Mouse (Mus musculus) MN1 (cell line): ENCODE measurements around the gene Tspan9.

Experiments
- DNase-seq: peaks from one replicate; pipeline ENCODE4 v3.0.0-alpha.2; 2016; ENCODE audit warnings: low spot score

Tspan9 gene

GRCm38 (mm10) chr6:127980381-127981045 is 162.9 kb downstream of the Tspan9 start:
- no peak for DNase-seq

- no peak for DNase-seq
Observed at GRCm38 (mm10) chr6:127979831-127980230, 163.6 kb downstream of the Tspan9 start.

GRCm38 (mm10) chr6:127978941-127979340 is 164.5 kb downstream of the Tspan9 start:
- DNase-seq, result no peak

- no peak for DNase-seq
Observed at GRCm38 (mm10) chr6:127976695-127977094, 166.7 kb downstream of the Tspan9 start.

GRCm38 (mm10) chr6:127974000-127974399 is 169.4 kb downstream of the Tspan9 start:
- DNase-seq, result no peak

- no peak for DNase-seq
Observed at GRCm38 (mm10) chr6:127973553-127973952, 169.8 kb downstream of the Tspan9 start.

GRCm38 (mm10) chr6:127971931-127972330 is 171.5 kb downstream of the Tspan9 start:
- DNase-seq, result no peak

- DNase-seq, result no peak
Observed at GRCm38 (mm10) chr6:127970848-127971247, 172.5 kb downstream of the Tspan9 start.

GRCm38 (mm10) chr6:127970120-127970519 is 173.3 kb downstream of the Tspan9 start:
- peak; percentile 49 for DNase-seq

GRCm38 (mm10) chr6:127969709-127970108 is 173.7 kb downstream of the Tspan9 start:
- no peak for DNase-seq

GRCm38 (mm10) chr6:127965497-127965896 is 177.9 kb downstream of the Tspan9 start:
- no peak for DNase-seq

GRCm38 (mm10) chr6:127960203-127960602 is 183.2 kb downstream of the Tspan9 start:
- no peak for DNase-seq

GRCm38 (mm10) chr6:127956172-127956571 is 187.2 kb downstream of the Tspan9 start:
- DNase-seq, result no peak

- DNase-seq, result no peak
Observed at GRCm38 (mm10) chr6:127953071-127953470, 190.3 kb downstream of the Tspan9 start.

- DNase-seq, result no peak
Observed at GRCm38 (mm10) chr6:127949885-127950284, 193.5 kb downstream of the Tspan9 start.

- DNase-seq, result no peak
Observed at GRCm38 (mm10) chr6:127948656-127949055, 194.7 kb downstream of the Tspan9 start.

- DNase-seq, result peak; percentile 59
Observed at GRCm38 (mm10) chr6:127945725-127946124, 197.7 kb downstream of the Tspan9 start.

- DNase-seq, result no peak
Observed at GRCm38 (mm10) chr6:127942421-127942820, 201.0 kb downstream of the Tspan9 start.

- DNase-seq, result no peak
Observed at GRCm38 (mm10) chr6:127935105-127935504, 208.3 kb downstream of the Tspan9 start.

- no peak for DNase-seq
Observed at GRCm38 (mm10) chr6:127933841-127934240, 209.6 kb downstream of the Tspan9 start.

GRCm38 (mm10) chr6:127932697-127933096 is 210.7 kb downstream of the Tspan9 start:
- no peak for DNase-seq

- no peak for DNase-seq
Observed at GRCm38 (mm10) chr6:127928682-127929081, 214.7 kb downstream of the Tspan9 start.

GRCm38 (mm10) chr6:127925915-127926314 is 217.5 kb downstream of the Tspan9 start:
- DNase-seq, result no peak

- no peak for DNase-seq
Observed at GRCm38 (mm10) chr6:127924750-127925149, 218.6 kb downstream of the Tspan9 start.
